Mouse (Mus musculus): ENCODE measurements around the gene Mpped2.

- no peak for TF ChIP-seq TBP (conservative IDR thresholded peaks at IDR 0.05; ENCODE audit: low read depth, low read length)
- no peak for TF ChIP-seq CTCF (conservative IDR thresholded peaks at IDR 0.05 in 1 of 2, IDR thresholded peaks at IDR 0.05 in 1 of 2; ENCODE audit: low read depth in 2 of 2, low read length in 2 of 2)
- TF ChIP-seq HCFC1 (IDR thresholded peaks at IDR 0.05; ENCODE audit: low read depth, low read length) = no peak
- no peak for TF ChIP-seq IRF4 (IDR thresholded peaks at IDR 0.05; ENCODE audit: low read depth, low read length)
- no peak for TF ChIP-seq RAD21 (IDR thresholded peaks at IDR 0.05; ENCODE audit: low read depth, low read length)
- TF ChIP-seq ZMIZ1 (IDR thresholded peaks at IDR 0.05; ENCODE audit: low read depth, low read length) = no peak
Measured at GRCm38 (mm10) chr2:106692405-106692782, 675 bp upstream of the Mpped2 start.

All from CH12.LX (cell line).